Mouse (Mus musculus): ENCODE data around the gene Laptm5.
A peak's percentile ranks its signal among the peaks of the same experiment; 100 is the strongest.

Gene Laptm5

DNA sequence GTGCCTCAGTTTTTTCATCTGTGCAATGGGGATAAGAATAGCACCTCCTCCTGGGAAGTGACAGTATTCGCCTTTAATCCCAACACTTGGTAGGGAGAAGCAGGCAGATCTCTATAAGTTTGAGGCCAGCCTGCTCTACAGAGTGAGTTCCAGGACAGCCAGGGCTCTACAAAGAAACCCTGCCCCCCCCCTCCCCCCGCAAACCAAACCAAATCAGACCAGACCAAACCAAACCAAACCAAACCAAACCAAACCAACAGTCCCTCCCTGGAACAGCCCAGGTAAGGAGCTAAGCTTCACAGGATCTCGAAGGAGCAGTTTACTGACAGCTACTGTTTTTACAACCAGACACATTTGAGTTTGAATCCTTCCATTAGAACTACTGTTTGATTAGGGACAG lies 299 bp upstream of the Laptm5 start:
- TF ChIP-seq POU5F1 (IDR thresholded peaks at IDR 0.05; ENCODE audit: borderline replicate concordance, low read length): no peak
- 0 out of 2 replicates have a peak, but pooled peaks have one; percentile 7 for TF ChIP-seq CTCF (conservative IDR thresholded peaks at IDR 0.05; ENCODE audit: low read length)
- H3K4me1 ChIP-seq (replicated peaks; ENCODE audit: low read depth, low read length): peaks cover 93% of the 10 kb centered on the region
- no peaks in the 10 kb centered on the region for H3K9me3 ChIP-seq (ENCODE audit: low read length)
- H3K27me3 ChIP-seq (ENCODE audit: insufficient read depth, low read length): no peaks in the 10 kb centered on the region
- H3K4me3 ChIP-seq (replicated peaks; ENCODE audit: low read length): peak overlapping the region; percentile 76
- H3K36me3 ChIP-seq (ENCODE audit: insufficient read depth, low read length): peaks cover 14% of the 10 kb centered on the region

DNA sequence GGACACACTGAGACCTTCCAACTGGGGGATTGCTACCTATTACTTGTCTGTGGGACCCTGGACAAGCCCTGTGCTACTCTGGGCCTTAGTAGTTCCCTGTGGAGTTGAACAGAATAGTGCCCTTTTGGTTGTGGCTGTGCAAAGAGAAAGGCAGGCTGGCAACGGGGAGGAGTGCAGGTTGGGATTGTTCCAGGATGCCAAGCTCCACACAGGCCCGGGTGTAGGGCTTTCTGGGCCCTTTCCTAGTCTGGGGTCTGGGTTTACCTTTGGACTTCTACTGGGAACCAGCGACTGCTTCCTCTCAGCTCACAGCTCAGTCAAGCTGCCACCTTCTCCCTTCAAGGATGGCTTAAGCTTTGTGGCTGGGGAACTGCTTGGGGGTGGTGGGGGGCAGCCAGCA lies 586 bp downstream of the Laptm5 start:
- TF ChIP-seq POU5F1 (IDR thresholded peaks at IDR 0.05; ENCODE audit: borderline replicate concordance, low read length) (no peak), CTCF (conservative IDR thresholded peaks at IDR 0.05; ENCODE audit: low read length) (no peak), NANOG (IDR thresholded peaks at IDR 0.05; ENCODE audit: borderline replicate concordance, low read length) (no peak)
- Histone ChIP-seq H3K9me3 (ENCODE audit: low read length) (no peaks in the 10 kb centered on the region), H3K27me3 (ENCODE audit: insufficient read depth, low read length) (no peaks in the 10 kb centered on the region), H3K36me3 (ENCODE audit: insufficient read depth, low read length) (peaks cover 23% of the 10 kb centered on the region), H3K4me1 (replicated peaks; ENCODE audit: low read depth, low read length) (peaks cover 98% of the 10 kb centered on the region), H3K4me3 (replicated peaks; ENCODE audit: low read length) (peak overlapping the region; percentile 76)

DNA sequence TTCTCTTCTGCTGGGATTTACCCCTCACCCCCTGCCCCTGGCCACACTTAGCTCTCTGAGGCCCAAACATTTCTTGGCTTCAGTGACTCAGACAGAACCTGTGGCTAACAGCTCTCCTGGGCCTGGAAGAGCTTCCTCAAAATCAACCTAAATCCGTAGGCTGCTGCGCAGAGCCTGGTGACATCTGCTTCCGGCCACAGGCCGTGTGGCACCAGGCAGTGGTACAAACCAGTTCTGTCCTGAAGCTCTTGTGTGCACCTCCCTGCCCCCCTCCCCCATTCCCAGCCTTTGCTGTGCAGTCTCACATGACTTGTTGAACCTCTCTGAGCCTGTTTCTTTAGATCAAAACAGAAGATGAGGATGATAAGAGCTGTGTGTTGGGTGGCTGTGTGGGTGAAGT lies 1.1 kb downstream of the Laptm5 start:
- Histone ChIP-seq H3K9me3 (ENCODE audit: low read length) (no peaks in the 10 kb centered on the region), H3K36me3 (ENCODE audit: insufficient read depth, low read length) (peaks cover 28% of the 10 kb centered on the region)

DNA sequence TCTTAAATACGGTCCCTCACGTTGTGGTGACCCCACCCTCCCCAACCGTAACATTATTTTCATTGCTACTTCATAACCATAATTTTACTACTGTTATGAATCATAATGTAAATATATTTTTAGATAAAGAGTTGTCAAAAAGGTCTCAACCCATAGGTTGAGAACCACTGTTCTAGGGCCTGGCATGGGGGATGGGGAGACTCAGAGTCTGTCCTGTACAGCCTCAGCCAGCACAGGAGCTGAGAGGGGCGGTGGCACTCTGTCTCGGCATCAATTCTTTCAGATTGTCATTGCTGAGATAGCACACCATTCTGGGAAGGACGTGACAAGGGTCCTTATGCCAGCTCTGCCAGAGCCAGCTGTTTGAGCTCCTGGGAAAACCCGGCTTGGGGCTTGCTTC lies 1.6 kb downstream of the Laptm5 start:
- no peaks in the 10 kb centered on the region for H3K27me3 ChIP-seq (ENCODE audit: insufficient read depth, low read length)
- H3K4me1 ChIP-seq (replicated peaks; ENCODE audit: low read depth, low read length): peaks cover 98% of the 10 kb centered on the region
- H3K4me3 ChIP-seq (replicated peaks; ENCODE audit: low read length): peak overlapping the region; percentile 76
- H3K36me3 ChIP-seq (ENCODE audit: insufficient read depth, low read length): peaks cover 29% of the 10 kb centered on the region
- TF ChIP-seq NANOG (IDR thresholded peaks at IDR 0.05; ENCODE audit: borderline replicate concordance, low read length): no peak
- no peak for TF ChIP-seq POU5F1 (IDR thresholded peaks at IDR 0.05; ENCODE audit: borderline replicate concordance, low read length)
- no peak for TF ChIP-seq CTCF (conservative IDR thresholded peaks at IDR 0.05; ENCODE audit: low read length)
- no peaks in the 10 kb centered on the region for H3K9me3 ChIP-seq (ENCODE audit: low read length)

More for the DNA sequence above, 1.1 kb downstream of the Laptm5 start:
- H3K4me3 ChIP-seq (replicated peaks; ENCODE audit: low read length): peak overlapping the region; percentile 76
- no peaks in the 10 kb centered on the region for H3K27me3 ChIP-seq (ENCODE audit: insufficient read depth, low read length)
- peaks cover 98% of the 10 kb centered on the region for H3K4me1 ChIP-seq (replicated peaks; ENCODE audit: low read depth, low read length)
- TF ChIP-seq NANOG (IDR thresholded peaks at IDR 0.05; ENCODE audit: borderline replicate concordance, low read length) (no peak), CTCF (conservative IDR thresholded peaks at IDR 0.05; ENCODE audit: low read length) (no peak), POU5F1 (IDR thresholded peaks at IDR 0.05; ENCODE audit: borderline replicate concordance, low read length) (no peak)

DNA sequence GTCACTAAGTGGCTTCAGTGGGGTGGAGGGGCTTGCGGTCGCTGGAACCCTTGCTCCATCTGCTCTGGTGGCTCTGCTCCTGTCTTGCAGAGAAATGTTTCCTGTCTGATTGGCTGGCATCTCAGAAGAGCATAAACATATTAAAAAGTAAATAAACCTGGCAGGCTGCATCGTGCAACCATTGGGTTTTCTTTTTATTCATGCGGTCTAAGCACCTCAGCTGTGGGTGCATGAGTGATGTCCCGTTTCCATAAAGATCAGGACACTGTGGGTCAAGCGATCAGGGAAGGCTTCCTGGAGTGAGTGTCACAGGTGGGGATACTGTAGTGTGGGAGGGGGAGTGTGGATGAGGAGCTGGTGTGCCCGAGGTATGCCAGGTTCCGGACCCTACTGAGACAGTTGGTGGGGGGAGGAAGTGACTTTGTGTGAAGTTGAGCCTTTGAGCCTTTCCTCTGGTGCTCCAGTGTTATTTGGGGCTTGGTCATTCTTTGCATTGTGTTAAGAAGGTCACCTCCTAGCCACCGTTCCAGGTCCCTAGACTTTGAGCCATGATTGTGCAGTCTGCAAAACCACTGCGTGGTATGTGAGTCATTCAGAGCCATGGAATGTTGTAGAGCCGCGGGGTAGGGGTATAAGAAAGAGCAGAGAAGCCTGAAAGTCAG lies 2.2 kb downstream of the Laptm5 start:
- peak overlapping the region; percentile 76 for H3K4me3 ChIP-seq (replicated peaks; ENCODE audit: low read length)
- no peaks in the 10 kb centered on the region for H3K27me3 ChIP-seq (ENCODE audit: insufficient read depth, low read length)
- peaks cover 98% of the 10 kb centered on the region for H3K4me1 ChIP-seq (replicated peaks; ENCODE audit: low read depth, low read length)
- no peak for TF ChIP-seq NANOG (IDR thresholded peaks at IDR 0.05; ENCODE audit: borderline replicate concordance, low read length)
- no peak for TF ChIP-seq CTCF (conservative IDR thresholded peaks at IDR 0.05; ENCODE audit: low read length)
- no peak for TF ChIP-seq POU5F1 (IDR thresholded peaks at IDR 0.05; ENCODE audit: borderline replicate concordance, low read length)
- H3K9me3 ChIP-seq (ENCODE audit: low read length): no peaks in the 10 kb centered on the region
- peaks cover 29% of the 10 kb centered on the region for H3K36me3 ChIP-seq (ENCODE audit: insufficient read depth, low read length)

DNA sequence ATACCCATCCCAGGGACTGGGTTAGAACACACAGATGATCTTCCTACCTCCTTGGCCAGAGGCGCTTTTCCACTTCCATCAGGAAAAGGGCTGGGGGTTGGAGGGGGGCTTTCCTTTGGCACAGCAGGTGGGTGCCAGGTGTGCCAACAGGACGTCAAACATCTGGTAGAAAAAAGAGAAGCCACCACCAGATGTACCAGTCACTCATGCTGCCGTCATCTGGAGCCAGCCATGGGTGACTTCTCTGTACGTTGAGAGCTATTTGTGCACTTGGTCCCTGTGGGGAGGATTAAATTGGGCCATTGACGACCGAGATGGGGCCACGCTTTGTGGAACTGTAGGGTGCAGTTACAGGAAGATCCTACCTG lies 2.7 kb downstream of the Laptm5 start:
- Histone ChIP-seq H3K4me3 (replicated peaks; ENCODE audit: low read length) (peak overlapping the region; percentile 76), H3K36me3 (ENCODE audit: insufficient read depth, low read length) (peaks cover 29% of the 10 kb centered on the region), H3K27me3 (ENCODE audit: insufficient read depth, low read length) (no peaks in the 10 kb centered on the region), H3K9me3 (ENCODE audit: low read length) (no peaks in the 10 kb centered on the region), H3K4me1 (replicated peaks; ENCODE audit: low read depth, low read length) (peaks cover 98% of the 10 kb centered on the region)
- TF ChIP-seq CTCF (conservative IDR thresholded peaks at IDR 0.05; ENCODE audit: low read length) (no peak), POU5F1 (IDR thresholded peaks at IDR 0.05; ENCODE audit: borderline replicate concordance, low read length) (no peak), NANOG (IDR thresholded peaks at IDR 0.05; ENCODE audit: borderline replicate concordance, low read length) (no peak)

DNA sequence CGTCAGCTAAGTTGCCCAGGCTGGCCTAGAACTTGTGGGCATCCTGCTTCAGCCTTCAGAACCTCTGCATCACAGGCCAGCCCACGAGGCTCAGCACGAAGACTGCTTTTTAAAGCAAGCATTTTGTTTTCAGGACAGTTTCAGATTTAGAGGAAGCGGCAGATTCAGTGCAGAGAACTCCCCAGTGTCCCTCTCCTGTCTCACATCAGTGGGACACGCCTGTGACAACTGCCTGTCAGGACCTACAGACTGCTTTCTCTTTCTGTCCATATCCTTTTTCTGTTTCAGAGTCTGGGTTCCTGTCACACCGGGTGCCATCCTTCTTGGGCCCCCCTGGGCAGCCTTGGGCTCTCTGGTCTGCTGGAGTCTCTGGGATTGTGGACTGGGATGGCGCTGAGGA lies 3.7 kb downstream of the Laptm5 start:
- H3K4me3 ChIP-seq (replicated peaks; ENCODE audit: low read length): no peak overlapping the region
- no peaks in the 10 kb centered on the region for H3K27me3 ChIP-seq (ENCODE audit: insufficient read depth, low read length)
- no peak for TF ChIP-seq POU5F1 (IDR thresholded peaks at IDR 0.05; ENCODE audit: borderline replicate concordance, low read length)
- TF ChIP-seq NANOG (IDR thresholded peaks at IDR 0.05; ENCODE audit: borderline replicate concordance, low read length): no peak
- no peak for TF ChIP-seq CTCF (conservative IDR thresholded peaks at IDR 0.05; ENCODE audit: low read length)
- H3K36me3 ChIP-seq (ENCODE audit: insufficient read depth, low read length): peaks cover 29% of the 10 kb centered on the region
- no peaks in the 10 kb centered on the region for H3K9me3 ChIP-seq (ENCODE audit: low read length)
- peaks cover 98% of the 10 kb centered on the region for H3K4me1 ChIP-seq (replicated peaks; ENCODE audit: low read depth, low read length)

DNA sequence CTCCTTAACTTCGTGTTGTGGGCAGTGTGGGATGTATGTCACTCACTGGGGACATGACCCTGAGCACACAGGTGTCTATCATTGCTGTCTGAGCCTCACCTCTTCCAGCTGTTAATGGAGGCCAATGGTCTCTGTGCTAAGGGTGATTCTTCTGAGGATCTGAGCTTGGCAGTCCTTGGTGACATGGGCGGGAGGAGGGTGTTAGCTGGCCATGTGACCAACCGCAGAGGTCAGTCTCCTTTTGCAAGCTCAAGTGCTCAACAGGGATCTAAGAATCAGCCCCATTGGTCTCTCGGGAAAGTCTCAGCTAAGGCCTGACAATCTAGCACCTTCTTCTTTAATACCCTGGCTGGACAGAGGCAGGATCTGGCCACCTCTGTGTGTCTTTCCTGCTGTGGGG lies 4.6 kb downstream of the Laptm5 start:
- no peaks in the 10 kb centered on the region for H3K27me3 ChIP-seq (ENCODE audit: insufficient read depth, low read length)
- no peak for TF ChIP-seq POU5F1 (IDR thresholded peaks at IDR 0.05; ENCODE audit: borderline replicate concordance, low read length)
- no peak overlapping the region for H3K4me3 ChIP-seq (replicated peaks; ENCODE audit: low read length)
- peaks cover 37% of the 10 kb centered on the region for H3K36me3 ChIP-seq (ENCODE audit: insufficient read depth, low read length)
- H3K4me1 ChIP-seq (replicated peaks; ENCODE audit: low read depth, low read length): peaks cover 98% of the 10 kb centered on the region
- no peaks in the 10 kb centered on the region for H3K9me3 ChIP-seq (ENCODE audit: low read length)
